In the genomic region with DNA sequence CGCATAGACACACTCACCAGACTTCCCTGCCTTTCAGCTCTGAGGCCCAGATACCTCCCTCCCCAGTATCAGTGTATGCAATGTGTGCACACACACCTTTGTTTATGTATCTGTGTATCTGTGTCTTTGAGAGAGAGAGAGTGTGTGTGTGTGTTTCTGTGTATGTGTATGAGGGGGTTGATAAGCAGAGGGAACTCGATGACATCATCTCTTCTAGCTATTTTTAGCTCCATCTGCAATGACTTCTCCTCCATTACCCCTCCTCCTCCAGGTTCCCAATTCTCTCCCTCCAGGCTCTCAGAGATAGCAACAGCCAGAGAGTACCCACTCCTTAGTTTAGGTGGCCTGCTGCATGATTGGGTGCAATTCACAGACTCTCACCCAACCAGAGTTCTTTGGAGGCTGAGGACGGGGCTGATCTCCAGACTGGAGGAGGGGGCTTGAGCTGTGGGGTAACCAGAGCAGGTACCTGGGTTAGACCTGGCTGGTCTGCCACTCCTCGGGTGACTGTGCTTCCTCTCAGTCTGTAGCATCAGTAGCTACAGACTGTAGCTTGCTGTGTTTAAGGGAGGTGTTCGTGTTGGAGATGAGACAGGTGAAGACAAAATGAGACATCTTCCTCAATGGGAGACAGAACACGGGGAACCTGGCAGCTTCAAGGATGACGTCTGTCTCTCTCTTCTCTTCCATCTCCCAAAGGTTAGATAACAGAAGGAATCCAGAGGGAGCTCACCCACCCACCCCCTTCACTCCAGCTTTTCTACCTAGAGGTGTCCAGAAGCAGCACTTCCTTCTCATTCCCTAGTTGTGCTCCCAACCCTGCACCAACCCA, we compare ENCODE assay signal across 7 mouse cellular contexts. TPM values are rescaled to one million over a fixed set of nuclear protein-coding genes. Genes with fewer than 3 reads are reported as not detected.
A peak's percentile ranks its signal among the peaks of the same experiment; 100 is the strongest.
DNase-seq lines count a peak whose midpoint lies in the region; ATAC-seq and TF ChIP-seq lines count a peak whose summit lies in the region.

No protein-coding gene starts in this region.

- TF ChIP-seq CTCF in CH12.LX (conservative IDR thresholded peaks at IDR 0.05 in 1 of 2, IDR thresholded peaks at IDR 0.05 in 1 of 2; ENCODE audit: low read depth in 2 of 2, low read length in 2 of 2), result no peak

- peaks cover 18 to 32% of the 10 kb centered on the region in 2 experiments for H3K4me1 ChIP-seq in CH12.LX (ENCODE audit: control insufficient read depth in 1 of 2, insufficient read depth in 2 of 2)
- peaks cover 49% of the 10 kb centered on the region for H3K4me1 ChIP-seq in embryonic facial prominence, embryonic 10.5 days
- peaks cover 15% of the 10 kb centered on the region for H3K4me1 ChIP-seq in hindbrain, embryonic 15.5 days (replicated peaks)

- peak; percentile 52 for DNase-seq in 3T3-L1 (ENCODE audit: low read depth, low spot score)
- DNase-seq in CH12.LX (ENCODE audit: extremely low read depth), result no peak
- DNase-seq in embryonic facial prominence, embryonic 10.5 days (ENCODE audit: low spot score), result no peak
- DNase-seq in lung, postnatal 25 days (ENCODE audit: low spot score), result peak; percentile 41
- DNase-seq in yolk sac, embryonic 10.5 days (ENCODE audit: low spot score), result no peak
- DNase-seq in thymus, postnatal 4 days, result no peak

- peak; percentile 52 for ATAC-seq in hindbrain, embryonic 15.5 days (ENCODE audit: low FRiP score, low read depth)

- H3K4me3 ChIP-seq in CH12.LX (replicated peaks in 1 of 3; ENCODE audit: low read depth in 2 of 3, low read length in 2 of 3, poor library complexity in 1 of 3), result peak overlapping the region in 1 of 3 experiments; percentile 33
- peak overlapping the region; percentile 33; the same call in 1 of the 2 replicates for H3K4me3 ChIP-seq in embryonic facial prominence, embryonic 10.5 days
- H3K4me3 ChIP-seq in hindbrain, embryonic 15.5 days, result no peak overlapping the region

- WGBS in embryonic facial prominence, embryonic 10.5 days, result 63% methylated on average over 7 of the region's 7 CpGs
- WGBS in hindbrain, embryonic 15.5 days, result 71% methylated on average over 7 of the region's 7 CpGs

- no peak for TF ChIP-seq POLR2A in CH12.LX (IDR thresholded peaks at IDR 0.05; ENCODE audit: low read depth, low read length)

- H3K9me3 ChIP-seq in CH12.LX (replicated peaks; ENCODE audit: low read length), result no peaks in the 10 kb centered on the region
- H3K9me3 ChIP-seq in embryonic facial prominence, embryonic 10.5 days, result no peaks in the 10 kb centered on the region
- no peaks in the 10 kb centered on the region for H3K9me3 ChIP-seq in hindbrain, embryonic 15.5 days

- H3K4me2 ChIP-seq in CH12.LX (ENCODE audit: insufficient read depth, low read depth, poor library complexity, severe bottlenecking), result peak overlapping the region; percentile 1; the same call in 1 of the 2 replicates
- H3K4me2 ChIP-seq in hindbrain, embryonic 15.5 days, result peak overlapping the region; percentile 41

- H3K36me3 ChIP-seq in CH12.LX (replicated peaks in 1 of 2; ENCODE audit: control insufficient read depth in 1 of 2, insufficient read depth in 1 of 2, low read length in 1 of 2), result no peaks in the 10 kb centered on the region
- H3K36me3 ChIP-seq in embryonic facial prominence, embryonic 10.5 days (replicated peaks), result no peaks in the 10 kb centered on the region
- no peaks in the 10 kb centered on the region for H3K36me3 ChIP-seq in hindbrain, embryonic 15.5 days

- no peaks in the 10 kb centered on the region for H3K79me2 ChIP-seq in CH12.LX (replicated peaks; ENCODE audit: control insufficient read depth, extremely low read depth, insufficient read depth, poor library complexity, severe bottlenecking)

- dilution Hi-C loops in CH12.LX (cut with MboI; ENCODE audit: extremely low pct_ligation_motif_present, extremely low pct_unique_long_range_greater_than_20kb, low sequenced_read_pairs), result no loop called here

- no peak overlapping the region for H3K9ac ChIP-seq in CH12.LX (ENCODE audit: insufficient read depth, low read depth)
- no peak overlapping the region for H3K9ac ChIP-seq in hindbrain, embryonic 15.5 days

- TF ChIP-seq EP300 in CH12.LX (IDR thresholded peaks at IDR 0.05; ENCODE audit: low read length), result no peak

- no peaks in the 10 kb centered on the region for H3K27me3 ChIP-seq in CH12.LX (replicated peaks)
- H3K27me3 ChIP-seq in embryonic facial prominence, embryonic 10.5 days (replicated peaks; ENCODE audit: low read depth, poor library complexity, severe bottlenecking), result no peaks in the 10 kb centered on the region
- H3K27me3 ChIP-seq in hindbrain, embryonic 15.5 days, result no peaks in the 10 kb centered on the region

- no peak overlapping the region for H3K27ac ChIP-seq in CH12.LX (ENCODE audit: insufficient read depth, low read depth)
- H3K27ac ChIP-seq in embryonic facial prominence, embryonic 10.5 days (replicated peaks), result peak overlapping the region; percentile 68
- peak overlapping the region; percentile 66 for H3K27ac ChIP-seq in hindbrain, embryonic 15.5 days (replicated peaks)

- in situ Hi-C loops in CH12.LX (cut with MboI; ENCODE audit: low pct_ligation_motif_present, low pct_unique_long_range_greater_than_20kb, low sequenced_read_pairs), result no loop called here

- no peak for TF ChIP-seq RAD21 in CH12.LX (IDR thresholded peaks at IDR 0.05; ENCODE audit: low read depth, low read length)

TF ChIP-seq in CH12.LX, 34 proteins besides CTCF, POLR2A, EP300 and RAD21:
- TF ChIP-seq PAX5 (IDR thresholded peaks at IDR 0.05; ENCODE audit: low read length) (no peak), JUN (IDR thresholded peaks at IDR 0.05; ENCODE audit: insufficient read depth, low read depth, low read length) (peak; percentile 52), MEF2A (IDR thresholded peaks at IDR 0.05; ENCODE audit: borderline replicate concordance, low read depth, low read length) (peak; percentile 33; the same call in 1 of the 2 replicates), SIN3A (IDR thresholded peaks at IDR 0.05; ENCODE audit: low read length) (no peak), ETS1 (conservative IDR thresholded peaks at IDR 0.05; ENCODE audit: low read depth, low read length) (no peak), NELFE (IDR thresholded peaks at IDR 0.05; ENCODE audit: low read depth, low read length) (no peak)

RNA-seq across cellular contexts. Expression of gene Gm49337, which starts 2.7 kb away (rescaled TPM):
- total RNA-seq in CH12.LX (2012; rRNA removed) (not detected in 2 replicates), CH12.LX (2014; rRNA removed) (not detected in 2 replicates)
- not detected in 2 replicates for polyA plus RNA-seq in CH12.LX (2012; ENCODE audit: insufficient read length, low read depth)
- polyA plus RNA-seq in embryonic facial prominence, embryonic 10.5 days (2016; fragmentation: Nextera tagmentation; extraction: Ambion mirVana), result not detected in 2 replicates
- polyA plus RNA-seq in hindbrain, embryonic 15.5 days (2015; fragmentation: Nextera tagmentation; extraction: Ambion mirVana), result not detected in 2 replicates

RNA-seq across cellular contexts. Expression of gene 1700042G07Rik, which starts 2.8 kb away (rescaled TPM):
- total RNA-seq in CH12.LX (2012; rRNA removed) (not detected in 2 replicates), CH12.LX (2014; rRNA removed) (not detected in 2 replicates)
- not detected in 2 replicates for polyA plus RNA-seq in CH12.LX (2012; ENCODE audit: insufficient read length, low read depth)
- not detected in 2 replicates for polyA plus RNA-seq in embryonic facial prominence, embryonic 10.5 days (2016; fragmentation: Nextera tagmentation; extraction: Ambion mirVana)
- polyA plus RNA-seq in hindbrain, embryonic 15.5 days (2015; fragmentation: Nextera tagmentation; extraction: Ambion mirVana), result not detected in 2 replicates

RNA-seq across cellular contexts. Expression of gene Tspan1, which starts 8.5 kb away (rescaled TPM):
- 0.08 and 0.13 TPM in 2 replicates for total RNA-seq in CH12.LX (2012; rRNA removed)
- not detected in 2 replicates for total RNA-seq in CH12.LX (2014; rRNA removed)
- polyA plus RNA-seq in CH12.LX (2012; ENCODE audit: insufficient read length, low read depth), result 0.12 TPM in 1 of 2 replicates, not detected in the other
- polyA plus RNA-seq in embryonic facial prominence, embryonic 10.5 days (2016; fragmentation: Nextera tagmentation; extraction: Ambion mirVana), result 0.11 and 0.24 TPM in 2 replicates
- 0.21 TPM in 1 of 2 replicates, not detected in the other for polyA plus RNA-seq in hindbrain, embryonic 15.5 days (2015; fragmentation: Nextera tagmentation; extraction: Ambion mirVana)

RNA-seq across cellular contexts. Expression of gene Lurap1, which starts 24.8 kb away (rescaled TPM):
- total RNA-seq in CH12.LX (2012; rRNA removed) (0.21 TPM in 1 of 2 replicates, not detected in the other), CH12.LX (2014; rRNA removed) (not detected in 2 replicates)
- 0.10 and 0.14 TPM in 2 replicates for polyA plus RNA-seq in CH12.LX (2012; ENCODE audit: insufficient read length, low read depth)
- 1.7 and 2.2 TPM in 2 replicates for polyA plus RNA-seq in embryonic facial prominence, embryonic 10.5 days (2016; fragmentation: Nextera tagmentation; extraction: Ambion mirVana)
- polyA plus RNA-seq in hindbrain, embryonic 15.5 days (2015; fragmentation: Nextera tagmentation; extraction: Ambion mirVana), result 2.5 and 2.9 TPM in 2 replicates

RNA-seq across cellular contexts. Expression of gene Pik3r3, which starts 45.5 kb away (rescaled TPM):
- total RNA-seq in CH12.LX (2012; rRNA removed) (0.42 and 0.97 TPM in 2 replicates), CH12.LX (2014; rRNA removed) (1.9 TPM in 2 replicates)
- 1.8 and 2.2 TPM in 2 replicates for polyA plus RNA-seq in CH12.LX (2012; ENCODE audit: insufficient read length, low read depth)
- 43.7 and 45.7 TPM in 2 replicates for polyA plus RNA-seq in embryonic facial prominence, embryonic 10.5 days (2016; fragmentation: Nextera tagmentation; extraction: Ambion mirVana)
- 55.5 and 58.4 TPM in 2 replicates for polyA plus RNA-seq in hindbrain, embryonic 15.5 days (2015; fragmentation: Nextera tagmentation; extraction: Ambion mirVana)

Comparison
In these comparisons a context has a peak if more than half of its experiments do, and no peak if none do; other contexts are left out.
1. DNase-seq: peak in 3T3-L1 (single experiment) and lung, postnatal 25 days (single experiment); none in CH12.LX (single experiment), embryonic facial prominence, embryonic 10.5 days (single experiment), yolk sac, embryonic 10.5 days (single experiment) and thymus, postnatal 4 days (single experiment).